7 mouse cellular contexts compared by ENCODE assay signal in the genomic region with DNA sequence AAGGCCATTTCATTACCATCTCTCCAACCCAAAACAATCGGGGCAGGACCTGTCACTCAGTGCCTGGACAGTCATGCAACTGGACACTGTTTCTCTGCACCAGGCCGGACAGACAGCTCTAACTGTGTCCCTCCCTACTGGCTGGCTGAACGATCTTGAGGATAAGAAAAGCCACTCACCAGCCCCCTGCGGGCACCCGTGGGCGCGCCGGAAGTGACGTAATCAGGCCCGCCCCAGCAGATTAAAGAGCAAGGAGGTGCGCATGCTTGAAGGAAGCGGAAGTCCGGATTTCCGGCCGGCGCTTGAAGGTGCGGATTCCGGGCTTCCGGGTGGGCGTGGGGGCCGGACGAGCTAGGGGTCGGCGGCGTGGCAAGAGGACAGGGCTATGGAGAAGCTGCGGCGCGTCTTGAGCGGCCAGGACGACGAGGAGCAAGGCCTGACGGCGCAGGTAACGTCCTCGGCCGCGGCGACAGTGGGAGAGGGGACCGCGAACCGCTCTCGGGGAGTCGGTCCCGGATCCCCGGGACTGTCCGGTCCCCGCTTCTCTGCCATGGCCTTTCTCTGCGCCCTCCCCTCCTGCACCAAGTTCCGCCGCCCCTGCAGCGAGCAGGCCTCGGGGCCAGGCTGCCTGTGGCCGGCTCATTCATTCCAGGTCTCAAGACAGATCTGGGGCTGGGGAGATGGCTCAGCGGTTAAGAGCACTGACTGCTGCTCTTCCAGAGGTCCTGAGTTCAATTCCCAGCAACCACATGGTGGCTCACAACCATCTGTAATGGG. TPM values are rescaled to one million over a fixed set of nuclear protein-coding genes. Genes with fewer than 3 reads are reported as not detected.
A peak's percentile ranks its signal among the peaks of the same experiment; 100 is the strongest.
DNase-seq lines count a peak whose midpoint lies in the region; ATAC-seq and TF ChIP-seq lines count a peak whose summit lies in the region.

A gene (plus strand): TSS at position 265 of the 777 bp plus-strand sequence.

- no peaks in the 10 kb centered on the region for H3K9me3 ChIP-seq in intestine, postnatal 0 days (ENCODE audit: control insufficient read depth)
- no peaks in the 10 kb centered on the region for H3K9me3 ChIP-seq in midbrain, embryonic 12.5 days

- H3K9ac ChIP-seq in intestine, postnatal 0 days (ENCODE audit: low read depth, low read length) = peak within 1 kb of the TSS; percentile 75
- peak within 1 kb of the TSS; percentile 72 for H3K9ac ChIP-seq in midbrain, embryonic 12.5 days (replicated peaks)

- H3K36me3 ChIP-seq in intestine, postnatal 0 days (ENCODE audit: control insufficient read depth, insufficient read depth) = no peaks in the 10 kb centered on the region; the same call in 1 of the 2 replicates
- H3K36me3 ChIP-seq in midbrain, embryonic 12.5 days = no peaks in the 10 kb centered on the region
- H3K36me3 ChIP-seq in small intestine, adult 2 months (ENCODE audit: control insufficient read depth, insufficient read depth, low read length) = no peaks in the 10 kb centered on the region

- peak; percentile 96 for DNase-seq in adrenal gland, adult 8-10 months
- peak; percentile 98 for DNase-seq in embryo, embryonic 9.5 days (ENCODE audit: extremely low spot score)
- DNase-seq in gonadal fat pad, adult 2 months (ENCODE audit: low read depth) = no peak
- peak; percentile 97 for DNase-seq in left cerebral cortex, postnatal 4 days

- 1% methylated on average over 54 of the region's 54 CpGs for WGBS in intestine, postnatal 0 days
- WGBS in midbrain, embryonic 12.5 days = under 1% methylated on average over 54 of the region's 54 CpGs
- WGBS in small intestine, adult 2 months = 1% methylated on average over 54 of the region's 54 CpGs

- peak; percentile 89 for ATAC-seq in intestine, postnatal 0 days
- peak; percentile 96 for ATAC-seq in midbrain, embryonic 12.5 days (ENCODE audit: low FRiP score, low read depth)

- H3K4me3 ChIP-seq in intestine, postnatal 0 days (ENCODE audit: low read depth, low read length) = peak within 1 kb of the TSS; percentile 90
- H3K4me3 ChIP-seq in midbrain, embryonic 12.5 days = peak within 1 kb of the TSS; percentile 69
- peak within 1 kb of the TSS; percentile 99 for H3K4me3 ChIP-seq in small intestine, adult 2 months (ENCODE audit: low read depth, low read length)

- H3K4me1 ChIP-seq in intestine, postnatal 0 days (replicated peaks; ENCODE audit: control insufficient read depth, insufficient read depth, low read length) = peaks cover 4% of the 10 kb centered on the region; the same call in 1 of the 2 replicates
- H3K4me1 ChIP-seq in midbrain, embryonic 12.5 days = peaks cover 16% of the 10 kb centered on the region
- H3K4me1 ChIP-seq in small intestine, adult 2 months (ENCODE audit: control insufficient read depth, insufficient read depth, insufficient read length, low read length) = peaks cover 11% of the 10 kb centered on the region; the same call in 1 of the 2 replicates

- intact Hi-C loops in left cerebral cortex, postnatal 4 days (cut with DNase I) = no loop called here

- TF ChIP-seq CTCF in intestine, postnatal 0 days (IDR thresholded peaks at IDR 0.05; ENCODE audit: low read depth) = 0 out of 2 replicates have a peak, but pooled peaks have one; percentile 5
- TF ChIP-seq CTCF in small intestine, adult 2 months (IDR thresholded peaks at IDR 0.05; ENCODE audit: extremely low read depth, insufficient read length, insufficient replicate concordance, low read depth, low read length) = no peak

- H3K4me2 ChIP-seq in intestine, postnatal 0 days (replicated peaks; ENCODE audit: low read depth) = peak within 1 kb of the TSS; percentile 75
- H3K4me2 ChIP-seq in midbrain, embryonic 12.5 days (replicated peaks) = peak within 1 kb of the TSS; percentile 76

- peak within 1 kb of the TSS; percentile 54; the same call in 1 of the 2 replicates for H3K27ac ChIP-seq in intestine, postnatal 0 days (ENCODE audit: low read depth, low read length)
- peak within 1 kb of the TSS; percentile 85 for H3K27ac ChIP-seq in midbrain, embryonic 12.5 days (replicated peaks)
- peak within 1 kb of the TSS; percentile 71 for H3K27ac ChIP-seq in small intestine, adult 2 months (ENCODE audit: insufficient read depth, low read depth, low read length)

- peak; percentile 75; the same call in 1 of the 2 replicates for TF ChIP-seq POLR2A in small intestine, adult 2 months (IDR thresholded peaks at IDR 0.05; ENCODE audit: low read depth, low read length)

- H3K27me3 ChIP-seq in intestine, postnatal 0 days (replicated peaks; ENCODE audit: control insufficient read depth, insufficient read depth, low read length) = no peaks in the 10 kb centered on the region
- H3K27me3 ChIP-seq in midbrain, embryonic 12.5 days = 0 out of 2 replicates have a peak, but pooled peaks cover 3% of the 10 kb centered on the region
- H3K27me3 ChIP-seq in small intestine, adult 2 months (ENCODE audit: control insufficient read depth, insufficient read depth, low read length) = no peaks in the 10 kb centered on the region

RNA-seq across cellular contexts. Expression of the gene that starts here (rescaled TPM):
- total RNA-seq in adrenal gland, adult 8-10 months (2022) = 10 to 100 TPM; 42.0 to 50.0 (median 45.0) TPM
- polyA plus RNA-seq in gonadal fat pad, adult 2 months (2012; rRNA removed) = 69.9 and 70.6 TPM in 2 replicates
- 126 and 135 TPM in 2 replicates for polyA plus RNA-seq in intestine, postnatal 0 days (2015; fragmentation: Nextera tagmentation; extraction: Ambion mirVana)
- 10 to 100 TPM; 80.4 to 81.6 TPM for total RNA-seq in left cerebral cortex, postnatal 4 days (2021)
- polyA plus RNA-seq in midbrain, embryonic 12.5 days (2016; fragmentation: Nextera tagmentation; extraction: Ambion mirVana) = 104 TPM in 2 replicates
- 42.9 and 90.1 TPM in 2 replicates for polyA plus RNA-seq in small intestine, adult 2 months (2012; rRNA removed)
